Comparison of ENCODE assay signal across 30 mouse cellular contexts in the genomic region with DNA sequence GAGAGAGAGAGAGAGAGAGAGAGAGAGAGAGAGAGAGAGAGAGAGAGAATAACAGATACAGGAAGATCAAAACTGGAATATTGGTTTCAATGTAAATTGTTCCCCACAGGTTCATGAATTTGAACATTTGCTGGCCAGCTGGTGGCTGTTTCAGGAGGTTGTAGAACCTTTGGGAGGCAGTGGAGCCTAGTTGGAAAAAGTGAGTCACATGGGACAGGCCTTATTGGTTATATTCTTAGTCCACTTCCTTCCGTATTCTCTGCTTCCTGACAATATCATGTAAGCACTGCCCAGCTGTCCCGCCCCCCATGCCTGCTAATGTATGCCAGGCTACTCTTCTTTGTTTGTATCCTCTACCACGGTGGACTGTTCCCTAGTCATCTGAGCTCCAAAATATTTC.
"Had no signal": no experiment of that assay in that cellular context is flagged by ENCODE, and none has a peak within 500 bp of the region (broad histone marks: within the 10 kb centered on the region; RNA-seq: fewer than 3 reads in every experiment).

No protein-coding gene starts in this region.

- H3K36me3 ChIP-seq: heart, embryonic 10.5 days; heart, embryonic 12.5 days; heart, embryonic 13.5 days; heart, embryonic 15.5 days; hindbrain, embryonic 10.5 days; hindbrain, embryonic 12.5 days; hindbrain, embryonic 13.5 days; hindbrain, embryonic 15.5 days; intestine, embryonic 15.5 days; kidney, embryonic 15.5 days had no signal

- H3K9me3 ChIP-seq: heart, embryonic 10.5 days; heart, embryonic 12.5 days; heart, embryonic 13.5 days; heart, embryonic 15.5 days; hindbrain, embryonic 10.5 days; hindbrain, embryonic 12.5 days; hindbrain, embryonic 13.5 days; hindbrain, embryonic 15.5 days; intestine, embryonic 15.5 days; kidney, embryonic 15.5 days had no signal

- H3K4me2 ChIP-seq: heart, embryonic 11.5 days; heart, embryonic 12.5 days; heart, embryonic 13.5 days; heart, embryonic 15.5 days; hindbrain, embryonic 12.5 days; hindbrain, embryonic 13.5 days; hindbrain, embryonic 14.5 days; hindbrain, embryonic 15.5 days; intestine, embryonic 15.5 days; kidney, embryonic 15.5 days had no signal

- H3K4me3 ChIP-seq: heart, embryonic 10.5 days; heart, embryonic 12.5 days; heart, embryonic 13.5 days; heart, embryonic 15.5 days; hindbrain, embryonic 10.5 days; hindbrain, embryonic 12.5 days; hindbrain, embryonic 13.5 days; hindbrain, embryonic 15.5 days; intestine, embryonic 15.5 days; kidney, embryonic 15.5 days; layer of hippocampus, adult 2 months had no signal

- H3K9ac ChIP-seq: heart, embryonic 12.5 days; heart, embryonic 13.5 days; heart, embryonic 15.5 days; hindbrain, embryonic 12.5 days; hindbrain, embryonic 13.5 days; hindbrain, embryonic 14.5 days; hindbrain, embryonic 15.5 days; intestine, embryonic 15.5 days; kidney, embryonic 15.5 days had no signal

- H3K27me3 ChIP-seq: heart, embryonic 12.5 days; heart, embryonic 13.5 days; heart, embryonic 15.5 days; hindbrain, embryonic 12.5 days; hindbrain, embryonic 13.5 days; hindbrain, embryonic 15.5 days; intestine, embryonic 15.5 days; kidney, embryonic 15.5 days had no signal

- H3K27ac ChIP-seq: heart, embryonic 10.5 days; heart, embryonic 13.5 days; heart, embryonic 15.5 days; hindbrain, embryonic 10.5 days; hindbrain, embryonic 12.5 days; hindbrain, embryonic 13.5 days; hindbrain, embryonic 14.5 days; hindbrain, embryonic 15.5 days; hindbrain, postnatal 0 days; intestine, embryonic 15.5 days; kidney, embryonic 15.5 days; kidney, postnatal 0 days; layer of hippocampus, adult 2 months had no signal

- H3K4me1 ChIP-seq: heart, embryonic 10.5 days; hindbrain, embryonic 15.5 days; intestine, embryonic 15.5 days; kidney, embryonic 15.5 days had no signal

- DNase-seq: heart, postnatal 10 days; heart, postnatal 14 days; heart, postnatal 36 days; heart, postnatal 4 days; kidney, adult 11 months; kidney, adult 18-20 months; kidney, adult 8-10 months; kidney, adult 9 months; kidney, postnatal 10 days; kidney, postnatal 14 days; kidney, postnatal 25 days; kidney, postnatal 36 days; kidney, postnatal 4 days; layer of hippocampus, adult 9-11 months; layer of hippocampus, postnatal 36 days had no signal
